Mouse (Mus musculus) olfactory bulb, adult 2 months (tissue): ENCODE measurements around the gene Sumf1.

Source experiments
- CTCF ChIP-seq: fragments of 200-500 bp; IDR thresholded peaks from 2 replicates; pipeline ENCODE4 v1.5.1; 2012; ENCODE audit warnings: low read depth, mild to moderate bottlenecking, low read length, moderate library complexity; ENCODE audit not compliant: insufficient read depth
- POLR2A ChIP-seq: fragments of 200-500 bp; IDR thresholded peaks from 2 replicates; pipeline ENCODE4 v1.6.1; 2012; ENCODE audit warnings: mild to moderate bottlenecking, low read depth, low read length, moderate library complexity; ENCODE audit not compliant: insufficient read depth

- TF ChIP-seq CTCF: no peak
- no peak for TF ChIP-seq POLR2A
These were observed 19.8 kb downstream of the Sumf1 start for GRCm38 (mm10) chr6:108165598-108165997.
